Mouse (Mus musculus) CH12.LX (cell line): ENCODE measurements around the gene Ttyh3. TPM values are rescaled to one million over a fixed set of nuclear protein-coding genes. Genes with fewer than 3 reads are reported as not detected.

Experiments used
- DNase-seq: peaks from one replicate; pipeline ENCODE4 v3.0.0-alpha.2; 2013; ENCODE audit errors: extremely low read depth
- H3K27ac ChIP-seq: 2 replicates; pipeline ENCODE4 v1.5.1; 2012; ENCODE audit warnings: low read depth, mild to moderate bottlenecking, control low read depth, moderate library complexity; ENCODE audit not compliant: insufficient read depth
- H3K27me3 ChIP-seq: replicated peaks from 2 replicates; pipeline ENCODE3; 2012; ENCODE audit warnings: inconsistent platforms
- H3K36me3 ChIP-seq, 2 experiments: replicated peaks in 1 of 2; 2 replicates each; pipeline versions ENCODE3 to v1.6.1; 2012; ENCODE audit warnings: inconsistent platforms in 1 of 2, low read length in 1 of 2, mild to moderate bottlenecking in 1 of 2, mixed read lengths in 1 of 2, moderate library complexity in 1 of 2; ENCODE audit not compliant: control insufficient read depth in 1 of 2, insufficient read depth in 1 of 2
- H3K4me1 ChIP-seq, 2 experiments: 2 replicates each; pipeline ENCODE4 v1.6.1; 2012; ENCODE audit warnings: inconsistent platforms in 1 of 2, moderate library complexity in 1 of 2; ENCODE audit not compliant: insufficient read depth in 2 of 2, control insufficient read depth in 1 of 2
- H3K4me2 ChIP-seq: 2 replicates; pipeline ENCODE4 v1.6.1; 2012; ENCODE audit warnings: low read depth, mild to moderate bottlenecking, control low read depth; ENCODE audit not compliant: poor library complexity, insufficient read depth, severe bottlenecking
- H3K4me3 ChIP-seq, 3 experiments: fragments of 150-350 bp in 1 of 3; sonication (generic) in 1 of 3; replicated peaks in 1 of 3; 2 replicates each; pipeline versions ENCODE3 to v1.5.1; 2011 to 2012; ENCODE audit warnings: low read depth in 2 of 3, low read length in 2 of 3, mild to moderate bottlenecking in 2 of 3, moderate library complexity in 2 of 3, control low read depth in 1 of 3, improper control_type of control experiment in 1 of 3, inconsistent platforms in 1 of 3, mixed read lengths in 1 of 3; ENCODE audit not compliant: poor library complexity in 1 of 3
- H3K79me2 ChIP-seq: replicated peaks from 2 replicates; pipeline ENCODE4 v1.6.1; 2012; ENCODE audit warnings: mild to moderate bottlenecking, moderate library complexity; ENCODE audit not compliant: control insufficient read depth, poor library complexity, insufficient read depth, severe bottlenecking; ENCODE audit errors: extremely low read depth
- H3K9ac ChIP-seq: 2 replicates; pipeline ENCODE4 v1.6.1; 2012; ENCODE audit warnings: low read depth, mild to moderate bottlenecking, control low read depth, moderate library complexity; ENCODE audit not compliant: insufficient read depth
- H3K9me3 ChIP-seq: replicated peaks from 2 replicates; pipeline ENCODE3; 2012; ENCODE audit warnings: low read length, inconsistent platforms, mixed read lengths
- CHD1 ChIP-seq: IDR thresholded peaks from 2 replicates; pipeline ENCODE4 v1.6.1; 2012; ENCODE audit warnings: low read depth, low read length, improper control_type of control experiment, inconsistent platforms
- CHD2 ChIP-seq: IDR thresholded peaks from 2 replicates; pipeline ENCODE4 v1.6.1; 2011; ENCODE audit warnings: low read length, improper control_type of control experiment
- ELF1 ChIP-seq: IDR thresholded peaks from 2 replicates; pipeline ENCODE4 v1.6.1; 2014; ENCODE audit warnings: low read depth, mild to moderate bottlenecking, inconsistent platforms, low read length, improper control_type of control experiment
- ETS1 ChIP-seq: conservative IDR thresholded peaks from 2 replicates; pipeline ENCODE4 v1.6.1; 2012; ENCODE audit warnings: low read depth, mild to moderate bottlenecking, inconsistent platforms, low read length, improper control_type of control experiment, moderate library complexity
- GABPA ChIP-seq: IDR thresholded peaks from 2 replicates; pipeline ENCODE4 v1.6.1; 2012; ENCODE audit warnings: low read depth, low read length, improper control_type of control experiment, inconsistent platforms; ENCODE audit not compliant: insufficient replicate concordance
- HCFC1 ChIP-seq: IDR thresholded peaks from 2 replicates; pipeline ENCODE4 v1.6.1; 2012; ENCODE audit warnings: low read depth, mild to moderate bottlenecking, inconsistent platforms, low read length, improper control_type of control experiment
- JUN ChIP-seq: IDR thresholded peaks from 2 replicates; pipeline ENCODE4 v1.6.1; 2011; ENCODE audit warnings: low read depth, mild to moderate bottlenecking, low read length, improper control_type of control experiment, moderate library complexity; ENCODE audit not compliant: insufficient read depth
- MAFK ChIP-seq: IDR thresholded peaks from 2 replicates; pipeline ENCODE4 v1.6.1; 2011; ENCODE audit warnings: low read length, improper control_type of control experiment; ENCODE audit not compliant: insufficient replicate concordance
- MAX ChIP-seq: IDR thresholded peaks from 2 replicates; pipeline ENCODE4 v1.6.1; 2011; ENCODE audit warnings: low read length, improper control_type of control experiment
- MAZ ChIP-seq: IDR thresholded peaks from 2 replicates; pipeline ENCODE4 v1.6.1; 2012; ENCODE audit warnings: low read depth, mild to moderate bottlenecking, inconsistent platforms, low read length, improper control_type of control experiment, moderate library complexity
- MXI1 ChIP-seq: IDR thresholded peaks from 2 replicates; pipeline ENCODE4 v1.6.1; 2011; ENCODE audit warnings: mild to moderate bottlenecking, low read depth, low read length, improper control_type of control experiment
- MYC ChIP-seq: IDR thresholded peaks from 2 replicates; pipeline ENCODE4 v1.6.1; 2011; ENCODE audit warnings: low read depth, mild to moderate bottlenecking, improper control_type of control experiment, low read length
- NELFE ChIP-seq: IDR thresholded peaks from 2 replicates; pipeline ENCODE4 v1.6.1; 2011; ENCODE audit warnings: low read depth, low read length, improper control_type of control experiment
- PAX5 ChIP-seq: IDR thresholded peaks from 2 replicates; pipeline ENCODE4 v1.6.1; 2012; ENCODE audit warnings: low read length, inconsistent platforms, mixed read lengths
- POLR2A ChIP-seq: IDR thresholded peaks from 2 replicates; pipeline ENCODE4 v1.6.1; 2011; ENCODE audit warnings: low read depth, mild to moderate bottlenecking, improper control_type of control experiment, low read length
- POLR2AphosphoS2 ChIP-seq: IDR thresholded peaks from 2 replicates; pipeline ENCODE4 v1.6.1; 2011; ENCODE audit warnings: low read depth, low read length, improper control_type of control experiment
- RAD21 ChIP-seq: IDR thresholded peaks from 2 replicates; pipeline ENCODE4 v1.6.1; 2011; ENCODE audit warnings: low read depth, mild to moderate bottlenecking, low read length, improper control_type of control experiment, moderate library complexity
- RCOR1 ChIP-seq: conservative IDR thresholded peaks from 2 replicates; pipeline ENCODE4 v1.6.1; 2012; ENCODE audit warnings: low read depth, mild to moderate bottlenecking, inconsistent platforms, low read length, improper control_type of control experiment
- SIN3A ChIP-seq: IDR thresholded peaks from 2 replicates; pipeline ENCODE4 v1.6.1; 2012; ENCODE audit warnings: low read length, improper control_type of control experiment, inconsistent platforms
- TCF12 ChIP-seq: IDR thresholded peaks from 2 replicates; pipeline ENCODE4 v1.6.1; 2014; ENCODE audit warnings: low read depth, mild to moderate bottlenecking, inconsistent platforms, low read length, improper control_type of control experiment
- UBTF ChIP-seq: IDR thresholded peaks from 2 replicates; pipeline ENCODE4 v1.6.1; 2012; ENCODE audit warnings: low read depth, mild to moderate bottlenecking, inconsistent platforms, low read length, improper control_type of control experiment, moderate library complexity
- USF1 ChIP-seq: IDR thresholded peaks from 2 replicates; pipeline ENCODE4 v1.6.1; 2014; ENCODE audit warnings: low read depth, mild to moderate bottlenecking, inconsistent platforms, low read length, improper control_type of control experiment
- ZC3H11A ChIP-seq: IDR thresholded peaks from 2 replicates; pipeline ENCODE4 v1.6.1; 2012; ENCODE audit warnings: low read depth, mild to moderate bottlenecking, inconsistent platforms, low read length, improper control_type of control experiment
- ZKSCAN1 ChIP-seq: IDR thresholded peaks from 2 replicates; pipeline ENCODE4 v1.6.1; 2012; ENCODE audit warnings: low read depth, inconsistent platforms, low read length, improper control_type of control experiment, borderline replicate concordance
- dilution Hi-C: fragments of 300-500 bp; cut with MboI; formaldehyde crosslinking; loops from 2 replicates; pipeline ENCODE4 v1.14.3; 2020; ENCODE audit warnings: low sequenced_read_pairs; ENCODE audit not compliant: extremely low pct_unique_long_range_greater_than_20kb, extremely low pct_ligation_motif_present
- in situ Hi-C: fragments of 300-500 bp; cut with MboI; formaldehyde crosslinking; loops from 3 replicates; pipeline ENCODE4 v1.14.3; 2019; ENCODE audit warnings: low sequenced_read_pairs, low pct_ligation_motif_present, low pct_unique_long_range_greater_than_20kb, mixed read lengths
- polyA plus RNA-seq: library from polyadenylated mRNA; unstranded; fragments of >175 nt; gene quantifications from 2 replicates; pipeline ENCODE4 v1.2.1, GENCODE M21; 2012; ENCODE audit warnings: low read depth; ENCODE audit not compliant: insufficient read length
- total RNA-seq, 2 experiments: library from RNA; depleted of rRNA; stranded (reverse); fragments of 300-350 nt in 1 of 2; fragments of >200 nt in 1 of 2; gene quantifications; 2 replicates each; pipeline ENCODE4 v1.2.3; 2012 to 2014

Ttyh3 gene
- total and polyA plus RNA-seq, 3 experiments: 0.31 to 6.3 (median 1.4) TPM

GRCm38 (mm10) chr5:140607836-140608633 lies 40.8 kb downstream of the Ttyh3 start:
- Histone ChIP-seq H3K79me2 (no peaks in the 10 kb centered on the region), H3K4me2 (no peak overlapping the region), H3K27ac (no peak overlapping the region), H3K9ac (no peak overlapping the region), H3K27me3 (peaks cover 90% of the 10 kb centered on the region), H3K36me3 (no peaks in the 10 kb centered on the region), H3K4me1 (peaks cover 0 to 4% of the 10 kb centered on the region in 2 experiments; a peak in 1 of 4 replicates), H3K9me3 (peaks cover 13% of the 10 kb centered on the region), H3K4me3 (no peak overlapping the region)
- dilution Hi-C loops: no loop called here
- in situ Hi-C loops: no loop called here
- no peak for TF ChIP-seq SIN3A
- no peak for TF ChIP-seq RCOR1
- TF ChIP-seq PAX5: no peak
- TF ChIP-seq RAD21: no peak
- TF ChIP-seq HCFC1: no peak
- no peak for TF ChIP-seq MAFK
- no peak for TF ChIP-seq CHD2
- TF ChIP-seq MAZ: no peak
- TF ChIP-seq NELFE: no peak
- no peak for TF ChIP-seq MXI1
- TF ChIP-seq GABPA: no peak
- TF ChIP-seq POLR2A: no peak
- TF ChIP-seq ETS1: no peak
- TF ChIP-seq ZC3H11A: no peak
- TF ChIP-seq MAX: no peak
- TF ChIP-seq MYC: no peak
- no peak for TF ChIP-seq POLR2AphosphoS2
- no peak for TF ChIP-seq ZKSCAN1
- TF ChIP-seq JUN: no peak
- DNase-seq: no peak

GRCm38 (mm10) chr5:140607001-140607835 lies 41.6 kb downstream of the Ttyh3 start, which contains the start of gene Lfng:
TSS of gene Lfng (plus strand) at chr5:140607320.
- H3K79me2 ChIP-seq: no peaks in the 10 kb centered on the region
- peaks cover 90% of the 10 kb centered on the region for H3K27me3 ChIP-seq
- H3K36me3 ChIP-seq: no peaks in the 10 kb centered on the region
- TF ChIP-seq ZKSCAN1 (no peak), USF1 (no peak), ELF1 (no peak), MYC (no peak), CHD1 (no peak), MAZ (no peak), UBTF (no peak), TCF12 (no peak)
- no peak within 1 kb of the TSS for H3K4me2 ChIP-seq
- no peak for DNase-seq
- peaks cover 0 to under 1% of the 10 kb centered on the region in 2 experiments; a peak in 1 of 4 replicates for H3K4me1 ChIP-seq
- H3K4me3 ChIP-seq: no peak within 1 kb of the TSS
- no peak within 1 kb of the TSS for H3K9ac ChIP-seq
- dilution Hi-C loops: no loop called here
- H3K9me3 ChIP-seq: peaks cover 13% of the 10 kb centered on the region
- H3K27ac ChIP-seq: no peak within 1 kb of the TSS
- in situ Hi-C loops: no loop called here
